Mouse (Mus musculus) adrenal gland, adult 2 months (tissue): ENCODE measurements around the gene Serinc2. TPM values are rescaled to one million over a fixed set of nuclear protein-coding genes. Genes with fewer than 3 reads are reported as not detected.

Source experiments
- DNase-seq: peaks from one replicate; pipeline ENCODE4 v3.0.0; 2021
- polyA plus RNA-seq: library from polyadenylated mRNA; depleted of rRNA; stranded (reverse); fragments of >200 nt; gene quantifications from 2 replicates; pipeline ENCODE4 v1.2.3, GENCODE M21; 2012
- total RNA-seq, 2 experiments: library from RNA; stranded (reverse); gene quantifications; 2 replicates each; pipeline ENCODE4 v1.2.3; 2021

Serinc2 gene
- total and polyA plus RNA-seq, 3 experiments, result 0.93 to 6.2 (median 1.0) TPM

DNA sequence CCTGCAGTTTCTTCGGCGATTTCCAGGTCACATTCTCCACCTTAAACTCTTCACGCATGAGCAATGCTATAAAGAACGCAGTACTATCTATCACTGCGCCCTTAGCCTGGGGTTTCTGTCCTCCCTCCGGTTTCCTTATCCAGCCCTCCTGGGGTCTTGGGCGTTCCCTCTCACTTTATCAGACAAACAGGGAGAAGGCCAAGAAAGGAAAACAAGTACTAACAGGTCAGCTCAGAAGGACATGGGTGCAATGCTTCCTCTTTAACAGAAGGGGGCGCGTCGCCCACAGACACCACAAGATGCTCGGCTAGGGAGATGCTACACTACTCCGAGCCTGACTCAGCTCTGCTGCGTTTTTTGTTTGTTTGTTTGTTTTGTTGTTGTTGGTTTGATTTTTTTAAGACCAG is 18.1 kb upstream of the Serinc2 start:
- DNase-seq, result no peak

DNA sequence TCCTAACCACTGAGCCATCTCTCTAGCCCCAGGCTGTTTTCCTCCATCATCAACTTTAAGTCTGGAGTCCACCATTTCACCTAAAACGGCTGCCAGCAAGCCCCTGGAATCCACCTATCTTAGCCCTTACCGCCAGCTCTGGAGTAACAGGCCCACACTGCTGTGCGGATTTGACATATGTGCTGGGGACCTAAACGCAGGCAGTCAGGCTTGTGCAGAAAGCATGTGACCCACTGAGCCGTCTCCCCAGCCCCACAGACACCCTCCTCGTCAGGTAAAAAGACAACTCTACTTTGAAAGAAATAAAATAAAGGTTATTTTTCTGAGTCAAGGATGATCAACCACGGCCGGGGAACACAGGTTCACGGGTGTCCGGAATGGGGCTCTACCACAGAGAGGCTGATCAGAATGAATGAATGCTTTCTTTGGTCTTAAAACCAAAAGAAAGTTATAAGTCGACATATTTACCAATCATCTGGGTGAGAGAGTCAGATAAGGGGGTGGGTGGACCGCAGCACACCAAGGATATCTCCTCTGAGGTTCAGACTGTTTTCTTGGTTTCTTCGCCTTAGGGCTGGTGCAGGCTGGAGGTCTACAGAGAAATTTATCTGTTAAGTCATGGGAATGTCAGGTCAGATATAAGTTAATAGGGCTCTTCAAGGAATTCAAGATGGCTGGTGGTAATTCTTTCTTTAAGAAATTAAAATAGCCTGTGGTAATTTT is 17.4 kb upstream of the Serinc2 start:
- DNase-seq, result no peak

DNA sequence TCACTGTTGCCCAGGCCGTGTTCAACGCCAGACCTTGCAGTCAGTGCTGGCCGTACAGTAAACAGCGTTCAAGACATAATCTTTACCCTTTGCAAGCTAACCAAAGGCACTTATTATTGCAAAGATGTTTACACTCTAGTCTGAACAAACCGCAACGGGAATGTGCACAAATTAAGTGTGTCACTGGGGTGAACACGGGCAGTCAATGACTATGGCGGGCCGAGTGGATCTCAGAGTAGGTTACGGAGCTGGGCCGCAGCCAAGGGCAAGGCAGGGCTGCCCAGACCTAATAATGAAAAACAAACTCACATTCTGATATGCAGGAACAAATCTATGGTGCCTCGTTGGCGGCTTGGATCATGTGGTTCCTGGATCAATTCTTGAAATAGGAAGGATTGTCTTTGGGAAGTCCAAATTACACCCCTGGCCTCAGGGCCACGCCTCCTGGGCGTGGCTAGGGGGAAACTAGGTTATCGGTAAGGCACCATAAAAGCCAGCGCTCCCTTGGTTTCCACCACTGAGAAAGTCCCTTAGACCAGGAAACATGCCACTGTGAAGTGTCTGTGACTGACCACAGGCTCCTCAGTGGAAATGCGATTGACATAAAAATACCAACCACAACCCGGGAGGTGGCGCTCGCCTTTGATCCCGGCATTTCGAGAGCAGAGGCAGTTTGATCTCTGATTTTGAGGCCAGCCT is 16.2 kb upstream of the Serinc2 start:
- DNase-seq, result no peak

DNA sequence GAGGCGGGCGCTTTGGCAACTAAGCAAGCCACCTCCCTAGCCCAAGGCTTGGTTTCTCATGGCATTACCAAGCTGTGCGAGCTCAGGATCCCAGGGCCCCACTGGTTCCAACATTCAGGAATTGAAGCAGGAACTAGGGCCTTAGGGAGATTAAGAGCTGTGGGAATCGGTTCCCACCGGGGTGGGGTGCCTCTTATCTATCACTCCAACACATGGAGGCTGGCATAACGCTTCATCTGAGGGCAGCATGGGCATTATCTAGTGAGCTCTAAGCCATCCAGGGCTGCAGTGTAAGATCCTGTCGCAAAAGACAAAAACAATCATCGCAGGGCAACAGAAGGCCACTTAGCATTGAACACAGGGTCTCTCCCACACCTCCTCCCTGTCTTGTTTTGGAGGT is 15.5 kb upstream of the Serinc2 start:
- DNase-seq, result no peak

DNA sequence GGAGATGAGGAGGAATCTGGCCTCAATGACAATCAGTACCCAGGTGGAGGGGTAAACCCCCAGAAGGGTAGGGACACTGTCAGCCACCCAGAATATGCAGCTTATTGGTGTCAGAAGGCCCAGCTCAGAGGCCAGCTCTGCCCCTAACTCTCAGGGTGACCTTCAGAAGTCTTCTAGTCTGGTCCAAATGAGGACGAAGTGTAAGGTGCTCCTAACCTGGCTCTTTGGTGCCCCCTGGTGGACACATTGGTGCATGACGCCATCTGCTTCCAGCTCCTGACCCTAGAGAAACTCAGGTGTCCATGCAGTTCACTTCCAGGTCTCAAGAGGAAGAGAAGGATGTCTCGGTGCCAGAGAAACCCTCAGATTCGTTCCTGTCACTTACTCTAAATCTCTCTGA is 13.3 kb upstream of the Serinc2 start:
- DNase-seq, result peak; percentile 58

DNA sequence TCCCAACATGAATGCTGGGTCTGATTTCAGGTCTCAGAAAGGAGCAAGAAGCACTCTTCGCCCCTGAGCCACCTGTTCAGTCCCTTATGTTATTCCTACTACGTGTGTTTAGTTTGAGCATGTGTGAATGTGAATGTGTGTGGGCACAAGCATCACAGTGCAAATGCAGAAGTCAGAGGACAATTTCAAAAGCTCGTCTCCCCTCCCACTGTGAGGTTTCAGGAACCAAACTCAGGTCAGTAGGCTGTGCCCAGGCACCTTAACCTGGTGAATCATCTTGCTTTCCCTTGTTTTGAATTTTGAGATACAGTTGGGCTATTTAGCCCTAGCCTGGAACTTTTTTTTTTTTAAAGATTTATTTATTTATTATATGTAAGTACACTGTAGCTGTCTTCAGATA is 10.8 kb upstream of the Serinc2 start:
- DNase-seq, result no peak

DNA sequence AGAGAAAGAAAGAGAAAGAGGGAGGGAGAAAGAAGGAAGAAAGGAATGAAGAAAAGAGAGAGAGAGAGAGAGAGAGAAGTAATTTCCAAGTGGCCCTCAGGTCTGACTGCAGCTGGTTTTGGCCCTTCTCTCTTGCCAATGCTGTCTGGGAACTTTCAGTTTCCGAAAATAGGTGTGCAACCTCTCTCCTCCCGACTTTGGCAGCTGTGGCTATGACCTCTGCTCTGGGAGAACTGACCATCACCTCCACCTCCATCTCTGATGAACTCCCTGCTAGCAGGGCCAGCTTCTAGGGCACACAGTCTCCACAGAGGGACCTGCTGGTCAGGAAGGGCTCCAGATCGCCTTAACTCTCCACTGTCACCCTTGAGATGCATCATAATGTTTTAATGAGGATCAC is 7.5 kb upstream of the Serinc2 start:
- no peak for DNase-seq

DNA sequence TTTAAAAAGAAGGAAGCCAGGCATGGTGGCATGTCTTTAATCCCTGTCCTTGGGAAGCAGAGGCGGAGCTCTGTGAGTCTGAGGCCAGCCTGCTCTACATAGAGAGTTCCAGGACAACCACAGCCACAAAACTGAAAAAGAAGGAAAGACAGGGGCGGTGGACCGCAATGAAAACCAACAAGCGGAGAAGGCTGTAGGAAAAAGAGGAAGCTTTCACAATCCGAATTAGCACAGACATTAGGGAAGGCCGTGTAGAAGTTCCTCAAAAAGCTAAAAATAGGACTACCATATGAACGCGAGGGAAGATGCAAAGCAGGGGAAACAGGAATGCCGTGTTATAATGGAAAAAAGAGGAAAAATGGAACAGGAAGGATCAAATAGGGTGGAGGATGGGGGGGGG is 4.8 kb upstream of the Serinc2 start:
- no peak for DNase-seq

DNA sequence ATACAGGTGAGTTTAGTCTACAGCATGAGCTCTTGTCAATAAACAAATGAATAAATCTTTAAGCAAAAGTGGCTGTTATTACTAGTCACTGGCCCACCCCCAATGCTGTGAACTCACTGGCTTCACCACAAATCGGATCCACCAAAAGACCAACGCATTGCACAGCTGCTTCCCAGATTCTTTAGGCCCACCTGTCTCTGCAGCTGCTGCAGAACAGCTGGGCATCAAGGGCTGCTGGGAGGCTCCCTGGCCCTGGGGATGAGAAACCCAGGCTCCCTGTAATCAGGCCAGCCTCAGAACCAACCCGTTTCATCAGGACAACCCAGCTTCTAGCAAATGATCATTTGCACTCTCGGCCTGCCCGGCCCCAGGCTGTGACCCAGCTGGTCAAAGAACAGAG is 3.9 kb upstream of the Serinc2 start:
- no peak for DNase-seq

DNA sequence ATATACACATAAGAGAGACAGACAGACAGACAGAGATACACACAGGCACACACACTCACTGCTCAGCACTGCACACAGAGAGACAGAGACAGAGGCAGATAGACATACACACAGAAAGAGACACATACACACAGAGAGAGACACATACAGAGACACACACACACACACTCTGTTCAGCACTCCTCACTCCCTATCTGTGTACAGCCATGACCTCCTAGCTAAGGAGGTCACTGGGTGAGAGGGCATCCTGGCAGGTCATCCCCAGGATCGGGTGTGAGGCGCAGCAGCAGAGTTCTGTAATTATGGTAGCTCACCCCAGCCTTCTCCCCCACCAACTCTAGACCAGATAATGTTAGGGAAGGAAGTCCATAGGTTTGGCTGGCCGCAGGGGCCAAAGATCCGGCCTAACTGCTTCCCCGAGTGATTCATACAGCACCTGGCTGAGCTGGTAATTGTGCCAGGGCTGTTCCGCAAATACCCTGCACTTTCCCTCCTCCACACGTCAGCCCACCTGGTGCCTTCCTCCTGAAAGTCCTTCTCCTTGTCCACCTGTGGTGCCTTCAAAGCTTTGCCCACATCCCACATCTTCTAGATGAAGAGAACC is 2.3 kb downstream of the Serinc2 start:
- no peak for DNase-seq

DNA sequence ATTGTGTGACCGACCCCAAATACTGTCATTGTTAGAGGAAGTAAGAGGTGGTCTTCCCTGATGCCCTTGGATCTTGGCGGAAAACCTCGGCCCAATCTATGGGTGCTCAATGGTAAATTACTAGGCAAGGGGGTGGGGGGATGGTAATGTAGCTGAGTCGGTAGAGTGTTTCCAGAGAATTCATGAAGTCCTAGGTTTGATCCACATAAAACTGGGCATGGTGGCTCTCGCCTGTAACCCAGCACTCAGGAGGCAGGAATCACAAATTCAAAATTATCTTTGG is 3.2 kb downstream of the Serinc2 start:
- DNase-seq, result no peak

DNA sequence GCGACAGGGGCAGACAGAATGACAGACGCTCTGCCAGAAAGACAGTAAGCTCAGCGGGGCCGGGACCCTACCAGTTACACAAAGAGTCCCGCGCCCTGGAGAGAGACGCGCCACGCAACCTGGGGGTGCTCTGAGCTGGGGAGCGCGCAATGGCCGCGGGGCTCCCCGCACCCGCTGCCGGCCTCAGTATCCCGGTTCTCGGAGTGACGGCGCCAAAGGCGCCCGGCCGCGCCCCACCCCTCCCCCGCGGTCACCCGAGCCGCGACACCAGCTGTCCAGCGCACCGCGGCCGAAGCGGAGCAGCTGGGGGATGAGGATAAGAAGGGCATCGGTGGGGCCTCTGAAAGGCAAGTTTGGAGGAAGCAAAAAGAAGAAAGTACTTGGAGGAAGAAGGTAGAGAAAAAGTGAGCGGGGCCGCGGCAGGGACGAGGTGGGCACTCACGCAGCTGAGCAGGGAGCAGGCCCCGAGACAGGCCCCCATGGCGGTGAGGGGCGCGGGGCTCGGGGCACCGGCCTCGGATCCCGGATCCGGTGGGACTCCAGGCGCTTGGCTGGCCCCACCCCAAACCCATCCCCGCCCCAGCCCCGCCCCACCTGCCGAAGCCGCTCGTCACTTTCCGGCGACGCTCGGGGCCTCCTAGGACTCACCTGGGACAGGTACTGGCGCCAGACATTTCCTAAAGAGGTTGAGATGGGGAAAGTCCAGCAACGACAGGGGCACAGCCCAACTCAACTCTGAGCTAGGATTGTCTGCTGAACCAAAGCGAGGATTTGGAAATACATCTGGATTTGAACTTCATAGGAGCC is 3.8 kb downstream of the Serinc2 start:
- DNase-seq, result no peak

DNA sequence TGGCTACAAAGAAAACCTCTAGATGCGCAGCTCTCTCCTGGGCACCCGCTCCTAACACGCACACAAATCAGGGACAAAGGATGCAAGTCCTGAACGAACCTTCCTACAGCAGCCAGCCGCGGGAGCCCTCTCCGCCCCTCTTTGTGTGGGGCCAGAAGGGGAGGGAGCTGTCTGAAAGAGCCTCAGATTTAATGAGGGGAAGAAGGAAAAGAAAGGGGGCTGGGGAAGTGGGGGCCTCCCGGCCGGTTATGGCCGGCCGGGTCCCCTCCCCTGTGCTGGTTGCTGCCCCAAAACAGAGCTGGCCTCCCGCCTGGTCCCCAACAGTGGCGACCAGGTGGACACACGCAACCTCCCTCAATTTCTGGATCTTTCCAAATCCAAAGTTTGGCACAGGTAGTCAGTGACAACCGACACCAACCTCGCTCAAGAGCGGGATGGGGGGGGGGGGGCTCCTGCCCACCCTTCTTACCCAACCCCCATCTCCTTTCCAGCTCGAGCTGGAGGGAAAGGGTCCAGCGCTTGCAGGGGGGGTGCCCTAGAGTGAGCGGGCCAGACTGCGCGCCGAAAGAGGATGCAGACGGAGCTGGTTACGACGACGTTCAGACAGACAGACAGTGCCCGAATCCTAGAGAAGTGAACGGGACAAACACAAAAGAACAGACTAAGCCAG is 4.5 kb downstream of the Serinc2 start:
- DNase-seq, result no peak

DNA sequence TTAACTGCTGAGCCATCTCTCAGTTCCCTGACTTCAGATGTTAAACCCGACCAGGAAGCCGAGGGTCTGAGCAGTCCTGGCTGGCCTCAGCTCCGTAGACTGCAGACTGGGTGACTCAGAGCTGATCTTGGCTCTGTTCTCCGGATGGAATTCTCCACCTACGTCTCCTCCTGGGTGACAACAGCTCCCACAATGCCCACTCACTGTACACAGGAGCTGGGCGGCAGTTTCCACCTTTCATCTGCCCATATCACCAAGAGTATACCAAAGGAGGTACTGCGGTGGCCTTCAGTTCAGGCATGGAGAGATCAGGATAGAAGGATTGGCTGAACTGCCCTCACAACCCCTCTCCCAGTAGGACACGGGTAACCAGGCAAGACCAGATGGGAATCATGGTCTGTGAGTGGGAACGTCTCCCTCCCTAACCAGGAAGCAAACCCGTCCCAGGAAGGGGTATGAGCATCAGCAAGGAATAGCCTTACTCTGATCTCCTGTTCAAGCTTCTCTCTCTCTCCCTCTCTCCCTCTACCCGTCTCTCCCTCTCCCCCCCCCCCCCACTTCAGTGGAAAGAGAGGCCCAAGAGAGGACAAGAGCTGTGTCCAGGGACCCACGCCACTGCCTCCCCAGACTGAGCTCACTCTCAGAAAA is 5.2 kb downstream of the Serinc2 start:
- DNase-seq, result peak; percentile 78

DNA sequence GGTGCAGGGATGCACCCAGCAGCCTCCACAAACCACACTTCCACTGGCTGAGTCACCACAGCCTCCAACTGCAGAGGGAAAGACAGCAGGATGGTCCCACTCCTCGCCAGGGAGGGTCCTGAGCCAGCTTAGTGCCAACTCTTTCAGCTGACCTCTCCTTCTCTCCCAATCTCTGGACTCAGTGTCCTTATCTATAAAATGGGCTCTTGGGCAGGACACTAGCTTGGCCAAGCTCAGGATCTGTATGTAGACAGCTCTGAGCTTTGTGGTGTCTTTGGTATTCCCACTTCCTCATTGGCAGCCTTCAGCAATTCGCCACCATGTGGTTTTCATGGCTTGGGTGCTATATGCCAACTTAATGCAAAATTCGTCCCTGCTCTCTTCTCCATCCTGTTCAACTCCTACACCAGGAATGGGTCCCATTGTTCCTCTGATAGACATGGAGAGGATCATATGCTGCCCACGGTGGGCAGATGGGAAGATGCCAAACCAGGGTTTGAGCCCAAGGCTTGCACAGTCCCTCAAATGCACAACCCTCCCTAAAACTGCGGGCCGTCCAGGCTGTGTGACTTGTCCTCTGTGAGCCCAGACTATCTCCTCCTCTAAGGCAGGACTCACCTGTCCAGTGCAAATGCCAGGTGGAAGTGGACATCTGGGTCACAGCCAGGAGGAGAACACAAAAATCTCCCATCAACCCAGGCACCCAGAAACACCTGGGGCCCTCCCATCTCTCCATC is 8.2 kb downstream of the Serinc2 start:
- no peak for DNase-seq

DNA sequence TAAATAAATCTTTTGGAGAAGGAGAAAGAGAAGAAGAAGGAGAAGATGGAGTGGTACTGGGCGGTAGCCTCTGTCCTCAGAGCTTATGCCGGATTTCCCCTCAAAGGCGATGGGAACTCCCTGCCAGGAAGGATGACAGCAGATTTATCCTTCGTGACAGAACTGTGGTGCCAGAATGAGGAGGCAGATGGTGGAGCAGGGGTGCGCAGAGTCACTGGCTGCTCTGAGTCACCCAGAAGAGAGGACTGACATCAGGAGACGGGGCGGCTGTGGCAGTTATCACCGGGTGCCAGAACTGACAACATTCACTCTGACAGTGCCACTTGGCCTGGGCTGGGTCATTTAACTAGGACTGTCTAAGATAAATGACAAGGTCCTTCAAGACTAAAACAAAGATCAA is 8.9 kb downstream of the Serinc2 start:
- DNase-seq, result peak; percentile 48

DNA sequence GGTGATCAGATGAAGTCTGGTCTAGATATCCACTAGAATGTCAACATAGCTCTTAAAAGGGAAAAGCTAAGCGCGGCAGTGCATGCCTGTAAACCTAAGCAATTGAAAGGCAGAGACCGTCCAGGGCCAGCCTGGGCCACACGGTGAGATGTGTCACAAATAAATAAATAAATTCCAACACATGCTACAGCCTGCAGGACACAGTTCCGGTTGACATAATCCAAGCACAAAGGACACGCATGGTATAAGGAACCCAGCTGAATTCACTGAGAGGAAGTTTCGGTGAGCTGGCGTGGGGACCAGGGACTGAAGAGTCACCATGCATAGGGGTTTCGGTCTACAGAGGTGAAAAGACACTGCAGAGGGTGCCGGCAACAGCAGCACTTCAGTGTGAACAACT is 10.3 kb downstream of the Serinc2 start:
- DNase-seq, result no peak

DNA sequence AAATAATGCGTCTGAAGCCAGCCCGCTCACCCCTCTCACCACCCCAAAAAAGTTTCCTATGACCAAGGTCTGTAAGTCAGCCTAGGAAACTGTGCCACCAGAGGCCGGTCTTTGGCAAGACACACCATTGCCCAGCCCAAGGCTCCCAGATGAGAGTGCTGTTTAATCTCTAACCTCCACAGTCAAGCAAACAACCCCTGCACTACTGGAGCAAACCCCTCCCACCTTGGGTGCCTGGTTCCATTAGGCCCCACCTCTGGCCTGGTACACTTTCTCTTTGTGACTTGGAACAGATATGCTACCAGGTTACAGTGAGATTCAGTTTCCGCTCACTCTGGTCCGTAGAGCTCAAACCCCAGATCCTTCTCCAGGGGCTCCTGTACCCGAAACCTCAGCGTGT is 11.9 kb downstream of the Serinc2 start:
- no peak for DNase-seq

DNA sequence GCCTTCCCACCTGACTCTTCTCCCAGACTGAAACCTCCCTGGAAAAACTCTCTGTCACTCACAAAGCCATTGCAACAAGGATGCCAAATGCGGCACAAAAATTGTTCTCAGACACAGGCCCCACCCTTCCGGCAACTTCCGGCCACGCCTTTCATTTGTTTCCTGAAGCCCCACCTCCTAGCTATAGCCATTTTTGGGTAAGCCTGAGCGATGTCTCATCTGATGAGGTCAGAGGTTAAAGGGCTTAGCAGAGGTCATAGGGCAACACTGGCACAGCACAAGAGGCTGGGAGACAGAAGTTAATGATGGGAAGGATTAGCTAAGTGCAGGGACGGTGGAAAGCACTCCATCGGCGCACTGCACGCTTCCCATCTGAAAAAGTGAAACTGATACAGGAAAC is 12.4 kb downstream of the Serinc2 start:
- no peak for DNase-seq

DNA sequence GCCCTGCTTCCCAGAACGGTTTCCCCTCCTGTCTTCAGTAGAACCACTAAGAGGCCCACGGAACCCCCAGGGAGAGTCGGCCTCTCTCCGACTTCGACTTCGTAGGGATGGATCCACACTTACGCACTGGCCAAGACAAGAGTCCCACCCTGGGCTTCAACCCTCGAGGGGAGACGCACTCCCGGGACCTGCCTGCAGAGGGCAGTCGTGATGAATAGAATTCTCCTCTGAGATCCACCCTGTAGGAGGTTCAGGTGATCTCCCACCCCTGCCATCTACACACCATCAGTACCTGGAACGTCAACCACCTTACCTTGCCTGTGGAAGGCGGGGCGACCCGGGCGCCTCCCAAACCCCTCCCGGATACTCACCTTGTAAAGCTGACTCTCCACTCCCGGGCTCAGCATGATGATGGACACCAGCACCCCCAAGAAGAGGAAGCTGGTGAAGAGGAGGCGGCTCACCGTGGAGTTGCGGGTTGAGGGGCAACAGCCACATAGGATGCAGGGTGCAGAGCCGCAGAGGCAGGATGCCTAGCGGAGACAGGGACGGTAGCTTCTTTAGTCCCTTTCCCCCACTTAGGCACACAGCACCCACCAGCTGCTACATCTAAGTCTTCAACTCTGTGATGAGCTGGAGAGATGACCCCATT is 14.2 kb downstream of the Serinc2 start:
- DNase-seq, result peak; percentile 57

DNA sequence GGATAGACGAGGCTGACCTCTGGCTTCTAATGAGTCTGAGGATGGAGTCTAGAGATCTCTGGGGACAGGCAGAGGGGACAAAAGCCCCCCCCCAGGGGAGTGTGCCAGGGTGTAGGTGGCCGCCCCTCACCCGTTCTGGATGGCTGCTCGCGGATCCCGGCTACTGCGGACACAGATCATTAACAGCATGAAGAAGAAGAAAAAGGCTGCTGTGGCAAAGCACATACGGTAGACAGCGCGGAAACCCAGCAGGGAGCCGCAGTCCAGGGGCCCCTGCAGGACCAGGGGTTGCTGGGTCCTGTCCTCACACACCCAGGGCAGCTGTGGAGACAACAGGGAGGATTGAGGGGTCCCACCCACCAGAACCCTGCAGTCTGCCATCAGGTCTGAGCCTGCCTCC is 14.9 kb downstream of the Serinc2 start:
- DNase-seq, result no peak
